Mouse (Mus musculus) megakaryocyte, embryonic 14.5 days (primary cell): ENCODE measurements at regions not wholly inside any gene's neighbourhood (a gene's known extent, or its start where the extent isn't known, plus 50 kb on each side); places are given as distances from the start of the nearest gene placed in this dataset.

Experiments used
- FLI1 ChIP-seq: IDR thresholded peaks from 2 replicates; pipeline ENCODE4 v1.6.1; 2012; ENCODE audit warnings: low read length, inconsistent platforms, mixed read lengths
- GATA1 ChIP-seq: IDR thresholded peaks from 3 replicates; pipeline ENCODE4 v1.6.1; 2012; ENCODE audit warnings: mixed read lengths, low read length, inconsistent platforms, borderline replicate concordance

DNA sequence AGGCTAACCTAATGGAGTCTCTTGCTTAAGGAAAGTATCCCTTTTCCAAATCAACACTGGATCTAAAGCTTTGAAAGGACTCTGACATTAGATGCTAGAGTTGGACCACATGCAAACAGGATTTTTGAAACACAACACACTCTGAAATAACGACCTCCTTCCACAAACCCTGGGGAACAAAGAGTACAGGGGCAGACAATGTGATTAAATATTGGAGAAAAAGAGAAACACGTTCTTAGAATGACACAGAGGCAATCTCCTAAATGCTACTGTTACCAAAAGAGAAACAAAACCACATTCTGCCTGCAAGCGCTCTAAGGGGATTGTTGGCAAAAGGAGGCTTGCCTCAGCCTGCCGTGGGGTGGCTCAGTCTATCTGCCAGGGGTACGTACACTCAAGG is 1422.0 kb downstream of the Gsdmc2 start:
- TF ChIP-seq GATA1 (no peak), FLI1 (no peak)
